9 mouse cellular contexts compared by ENCODE assay signal in genomic region chr14:20885091-20885888, GRCm38 (mm10). TPM values are rescaled to one million over a fixed set of nuclear protein-coding genes. Genes with fewer than 3 reads are reported as not detected.
A peak's percentile ranks its signal among the peaks of the same experiment; 100 is the strongest.
DNase-seq lines count a peak whose midpoint lies in the region; ATAC-seq and TF ChIP-seq lines count a peak whose summit lies in the region.
"Had no signal": no experiment of that assay in that cellular context is flagged by ENCODE, and none has a peak within 500 bp of the region (broad histone marks: within the 10 kb centered on the region; RNA-seq: fewer than 3 reads in every experiment).

No protein-coding gene starts in this region.

- no peaks in the 10 kb centered on the region for H3K36me3 ChIP-seq in liver, postnatal 0 days (replicated peaks; ENCODE audit: insufficient read depth, low read length)
- H3K36me3 ChIP-seq in spleen, adult 2 months (ENCODE audit: control insufficient read depth, insufficient read depth, low read length), result no peaks in the 10 kb centered on the region
- H3K36me3 ChIP-seq in forebrain, embryonic 12.5 days (replicated peaks), result no peaks in the 10 kb centered on the region
- H3K36me3 ChIP-seq: neural tube, embryonic 13.5 days had no signal

- TF ChIP-seq CTCF in liver, postnatal 0 days (IDR thresholded peaks at IDR 0.05; ENCODE audit: low read depth), result no peak
- TF ChIP-seq CTCF in spleen, adult 2 months (IDR thresholded peaks at IDR 0.05; ENCODE audit: extremely low read depth, insufficient read depth, insufficient read length, insufficient replicate concordance), result no peak

- H3K9me3 ChIP-seq in liver, postnatal 0 days (ENCODE audit: low read length), result no peaks in the 10 kb centered on the region
- no peaks in the 10 kb centered on the region for H3K9me3 ChIP-seq in forebrain, embryonic 12.5 days
- H3K9me3 ChIP-seq: neural tube, embryonic 13.5 days had no signal

- H3K27ac ChIP-seq in liver, postnatal 0 days (ENCODE audit: low read depth), result peak overlapping the region; percentile 80
- H3K27ac ChIP-seq in spleen, adult 2 months (ENCODE audit: insufficient read depth, low read length), result peak overlapping the region; percentile 78
- no peak overlapping the region for H3K27ac ChIP-seq in forebrain, embryonic 12.5 days
- H3K27ac ChIP-seq: neural tube, embryonic 13.5 days had no signal

- ATAC-seq in liver, postnatal 0 days, result peak; percentile 93
- ATAC-seq in forebrain, embryonic 12.5 days (ENCODE audit: low FRiP score), result no peak

- no peaks in the 10 kb centered on the region for H3K27me3 ChIP-seq in liver, postnatal 0 days (ENCODE audit: insufficient read depth, low read length)
- H3K27me3 ChIP-seq in spleen, adult 2 months (ENCODE audit: control insufficient read depth, insufficient read depth, low read length), result no peaks in the 10 kb centered on the region
- H3K27me3 ChIP-seq in forebrain, embryonic 12.5 days, result no peaks in the 10 kb centered on the region
- H3K27me3 ChIP-seq: neural tube, embryonic 13.5 days had no signal

- TF ChIP-seq POLR2A in spleen, adult 2 months (IDR thresholded peaks at IDR 0.05; ENCODE audit: low read depth, low read length), result no peak

- peak overlapping the region; percentile 13; the same call in 1 of the 2 replicates for H3K4me3 ChIP-seq in liver, postnatal 0 days (ENCODE audit: low read depth, low read length)
- H3K4me3 ChIP-seq in spleen, adult 2 months (ENCODE audit: extremely low read depth, insufficient read depth, insufficient read length), result peak overlapping the region; percentile 7; the same call in 1 of the 2 replicates
- H3K4me3 ChIP-seq in forebrain, embryonic 12.5 days (replicated peaks), result no peak overlapping the region
- H3K4me3 ChIP-seq: neural tube, embryonic 13.5 days had no signal

- H3K4me1 ChIP-seq in liver, postnatal 0 days (ENCODE audit: insufficient read depth), result peaks cover 18% of the 10 kb centered on the region
- peaks cover 12% of the 10 kb centered on the region; the same call in 1 of the 2 replicates for H3K4me1 ChIP-seq in spleen, adult 2 months (ENCODE audit: control insufficient read depth, insufficient read depth, insufficient read length)
- no peaks in the 10 kb centered on the region for H3K4me1 ChIP-seq in forebrain, embryonic 12.5 days

- peak; percentile 81 for TF ChIP-seq EP300 in liver, postnatal 0 days (IDR thresholded peaks at IDR 0.05; ENCODE audit: low read depth)

- intact Hi-C loops in heart, postnatal 25 days (cut with DNase I), result no loop called here
- intact Hi-C loops in heart, postnatal 10 days (cut with DNase I), result loop anchor here (2.0 kb wide), 1 partner anchor 44 kb away; the partner anchor contains the start of gene Vcl

- H3K4me2 ChIP-seq in liver, postnatal 0 days (ENCODE audit: low read depth, low read length), result peak overlapping the region; percentile 65
- no peak overlapping the region for H3K4me2 ChIP-seq in forebrain, embryonic 12.5 days
- H3K4me2 ChIP-seq: neural tube, embryonic 13.5 days had no signal

- DNase-seq in heart, adult 11 months, result peak; percentile 97
- no peak for DNase-seq in heart, postnatal 25 days (ENCODE audit: low spot score)
- DNase-seq in c-Kit-positive CD71-negative TER-119-negative erythroid progenitor cells, embryonic 14.5 days (ENCODE audit: low read depth), result peak; percentile 66
- DNase-seq in heart, postnatal 10 days, result peak; percentile 48 to 51
- peak; percentile 36 for DNase-seq in liver, postnatal 0 days
- DNase-seq in spleen, adult 2 months (ENCODE audit: low read depth in 1 of 2, low spot score in 2 of 2), result peak; percentile 57 to 75
- DNase-seq in right cerebral cortex, postnatal 10 days (ENCODE audit: low spot score in 2 of 2), result no peak

- peak overlapping the region; percentile 31; the same call in 1 of the 2 replicates for H3K9ac ChIP-seq in liver, postnatal 0 days (replicated peaks)
- no peak overlapping the region for H3K9ac ChIP-seq in forebrain, embryonic 12.5 days
- H3K9ac ChIP-seq: neural tube, embryonic 13.5 days had no signal

- 27% methylated on average over 10 of the region's 10 CpGs for WGBS in liver, postnatal 0 days (ENCODE audit: insufficient replicate concordance)
- 14% methylated on average over 10 of the region's 10 CpGs for WGBS in spleen, adult 2 months
- 35% methylated on average over 10 of the region's 10 CpGs for WGBS in forebrain, embryonic 12.5 days

RNA-seq across cellular contexts. Expression of gene Vcl, which starts 43.9 kb away (rescaled TPM):
- total RNA-seq in heart, postnatal 25 days (2021), result 100 to 1,000 TPM; 126 to 132 TPM
- total RNA-seq in heart, postnatal 10 days (2021), result 100 to 1,000 TPM; 172 to 180 TPM
- polyA plus RNA-seq in liver, postnatal 0 days (2015; fragmentation: Nextera tagmentation; extraction: Ambion mirVana), result 9.3 and 11.6 TPM in 2 replicates
- 20.3 and 25.0 TPM in 2 replicates for polyA plus RNA-seq in spleen, adult 2 months (2012; rRNA removed)
- 20.0 and 21.4 TPM in 2 replicates for polyA plus RNA-seq in forebrain, embryonic 12.5 days (2016; fragmentation: Nextera tagmentation; extraction: Ambion mirVana)

RNA-seq across cellular contexts. Expression of gene Plau, which starts 48.8 kb away (rescaled TPM):
- 1 to 10 TPM; 4.5 to 4.6 TPM for total RNA-seq in heart, postnatal 25 days (2021)
- total RNA-seq in heart, postnatal 10 days (2021), result 1 to 10 TPM; 8.0 to 8.7 TPM
- polyA plus RNA-seq in liver, postnatal 0 days (2015; fragmentation: Nextera tagmentation; extraction: Ambion mirVana), result 0.83 and 0.84 TPM in 2 replicates
- 1.0 and 1.2 TPM in 2 replicates for polyA plus RNA-seq in spleen, adult 2 months (2012; rRNA removed)
- polyA plus RNA-seq in forebrain, embryonic 12.5 days (2016; fragmentation: Nextera tagmentation; extraction: Ambion mirVana), result 0.10 and 0.15 TPM in 2 replicates

Comparison
In these comparisons a context has a peak if more than half of its experiments do, and no peak if none do; other contexts are left out.
1. DNase-seq: peak in heart, adult 11 months (single experiment), c-Kit-positive CD71-negative TER-119-negative erythroid progenitor cells, embryonic 14.5 days (single experiment), heart, postnatal 10 days (2 of 2), liver, postnatal 0 days (single experiment) and spleen, adult 2 months (2 of 2); none in heart, postnatal 25 days (single experiment) and right cerebral cortex, postnatal 10 days (0 of 2).